Mouse (Mus musculus) hindbrain, embryonic 14.5 days (tissue): ENCODE data around the gene Nlrp9b. TPM values are rescaled to one million over a fixed set of nuclear protein-coding genes. Genes with fewer than 3 reads are reported as not detected.
"Not testable (repeated sequence)": the region's sequence is repeated elsewhere in the genome, so short reads cannot be mapped to it uniquely, and the experiment has no call there.

ENCODE experiments used
- ATAC-seq: fragments of 200-750 bp; cut with Nextera tagmentation; 2 replicates; pipeline ENCODE4 v1.8.0; 2017; ENCODE audit warnings: moderate number of reproducible peaks, mild to moderate bottlenecking, moderate TSS enrichment, moderate library complexity; ENCODE audit not compliant: low FRiP score
- DNase-seq: peaks from one replicate; pipeline ENCODE4 v3.0.0-alpha.2; 2015; ENCODE audit warnings: low spot score
- H3K27ac ChIP-seq: fragments of 300-500 bp; sonication (generic); 2 replicates; pipeline ENCODE4 v1.5.1; 2014; ENCODE audit warnings: mild to moderate bottlenecking, moderate library complexity
- H3K27me3 ChIP-seq: fragments of 300-500 bp; sonication (generic); 2 replicates; pipeline ENCODE4 v1.6.1; 2014; ENCODE audit warnings: mild to moderate bottlenecking, low read length, mixed read lengths; ENCODE audit not compliant: control insufficient read depth, insufficient read depth
- H3K36me3 ChIP-seq: fragments of 300-500 bp; sonication (generic); replicated peaks from 2 replicates; pipeline ENCODE4 v1.6.1; 2014; ENCODE audit not compliant: control insufficient read depth, insufficient read depth
- H3K4me1 ChIP-seq: fragments of 300-500 bp; sonication (generic); replicated peaks from 2 replicates; pipeline ENCODE4 v1.6.1; 2014; ENCODE audit warnings: antibody characterized with exemption, low read length, mixed read lengths; ENCODE audit not compliant: control insufficient read depth, insufficient read depth
- H3K4me2 ChIP-seq: fragments of 300-500 bp; sonication (generic); replicated peaks from 2 replicates; pipeline ENCODE4 v1.6.1; 2014; ENCODE audit warnings: mild to moderate bottlenecking, moderate library complexity
- H3K4me3 ChIP-seq: fragments of 300-500 bp; sonication (generic); replicated peaks from 2 replicates; pipeline ENCODE4 v1.5.1; 2014; ENCODE audit warnings: mild to moderate bottlenecking, low read length
- H3K9ac ChIP-seq: fragments of 300-500 bp; sonication (generic); 2 replicates; pipeline ENCODE4 v1.6.1; 2014
- H3K9me3 ChIP-seq: fragments of 300-500 bp; sonication (generic); 2 replicates; pipeline ENCODE4 v1.6.1; 2016; ENCODE audit warnings: low read length; ENCODE audit not compliant: control insufficient read depth
- WGBS: fragments of 180-500 bp; shearing (Covaris S2); extraction: QIAGEN DNeasy Blood & Tissue Kit; methylation state at CpG from one replicate; pipeline ENCODE4 v1.1.7; 2014; 5-methylcytosine and 5-hydroxymethylcytosine counted together
- polyA plus RNA-seq: library from polyadenylated mRNA; unstranded; fragments of >200 nt; fragmentation: Nextera tagmentation; extraction: Ambion mirVana; gene quantifications from 2 replicates; pipeline ENCODE4 v1.2.1, GENCODE M21; 2014

Nlrp9b gene
- polyA plus RNA-seq = not detected in 2 replicates

DNA sequence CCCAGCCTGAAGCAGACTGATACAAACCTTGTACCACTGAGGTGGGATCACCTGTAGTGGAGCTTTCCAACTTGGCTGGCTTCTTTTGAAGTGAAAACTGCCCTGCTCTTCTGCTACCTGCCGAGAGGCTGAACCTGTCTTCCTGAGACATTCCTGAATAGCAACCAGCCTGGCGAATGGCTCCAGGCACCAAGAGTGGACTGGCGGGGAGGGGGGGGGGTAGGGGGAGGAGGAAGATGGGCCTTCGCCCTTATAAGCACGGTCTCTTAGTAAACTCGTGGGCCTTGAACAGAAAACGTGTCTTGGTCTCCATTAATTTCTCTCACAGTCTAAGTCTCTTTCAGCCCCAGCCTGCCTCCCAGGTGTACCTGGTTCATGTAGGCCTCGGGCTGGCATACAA is at the start of gene Nlrp9b:
Nlrp9b (plus strand) TSS at position 301 of the 400 bp plus-strand sequence.
- WGBS = 80% methylated on average over 8 of the region's 8 CpGs
- H3K4me2 ChIP-seq, H3K27ac ChIP-seq, DNase-seq, H3K36me3 ChIP-seq, ATAC-seq, H3K27me3 ChIP-seq, H3K4me1 ChIP-seq, H3K9ac ChIP-seq, H3K4me3 ChIP-seq: not testable (repeated sequence)
- 0 out of 2 replicates have a peak, but pooled peaks cover 12% of the 10 kb centered on the region for H3K9me3 ChIP-seq

DNA sequence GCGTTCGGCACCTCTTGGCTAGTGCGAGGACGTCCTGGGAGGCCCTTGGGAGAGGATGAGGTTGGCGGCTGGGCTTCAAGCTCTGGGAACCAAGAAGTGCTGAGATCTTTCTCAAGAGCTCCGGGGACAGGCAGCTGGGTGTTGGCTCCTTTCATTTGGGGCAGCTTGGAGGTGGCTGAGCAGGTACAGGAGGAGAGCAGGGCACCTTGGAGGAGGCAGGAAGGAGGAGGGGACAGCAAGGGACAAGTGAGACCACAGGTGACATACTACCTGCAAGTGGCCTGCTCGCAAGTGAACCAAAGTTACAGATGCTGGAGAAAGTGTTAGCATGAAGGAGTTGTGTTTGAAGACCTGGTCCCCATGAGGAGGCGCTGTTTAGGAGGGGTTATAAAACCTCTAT is 46.6 kb upstream of the Nlrp9b start:
- no peaks in the 10 kb centered on the region for H3K27me3 ChIP-seq
- ATAC-seq (no peak), DNase-seq (no peak)
- H3K4me2 ChIP-seq = no peak overlapping the region
- no peaks in the 10 kb centered on the region for H3K4me1 ChIP-seq
- H3K36me3 ChIP-seq = no peaks in the 10 kb centered on the region
- no peak overlapping the region for H3K9ac ChIP-seq
- WGBS = 92% methylated on average over 8 of the region's 8 CpGs
- H3K4me3 ChIP-seq = no peak overlapping the region
- H3K9me3 ChIP-seq = no peaks in the 10 kb centered on the region
- no peak overlapping the region for H3K27ac ChIP-seq

GRCm38 (mm10) chr7:19945201-19945600 is 46.1 kb upstream of the Nlrp9b start:
- Histone ChIP-seq H3K4me2 (no peak overlapping the region), H3K36me3 (no peaks in the 10 kb centered on the region), H3K4me3 (no peak overlapping the region), H3K27me3 (no peaks in the 10 kb centered on the region), H3K9ac (no peak overlapping the region), H3K9me3 (no peaks in the 10 kb centered on the region), H3K4me1 (no peaks in the 10 kb centered on the region), H3K27ac (no peak overlapping the region)
- ATAC-seq (no peak), DNase-seq (no peak)
- WGBS = 89% methylated on average over 5 of the region's 5 CpGs

DNA sequence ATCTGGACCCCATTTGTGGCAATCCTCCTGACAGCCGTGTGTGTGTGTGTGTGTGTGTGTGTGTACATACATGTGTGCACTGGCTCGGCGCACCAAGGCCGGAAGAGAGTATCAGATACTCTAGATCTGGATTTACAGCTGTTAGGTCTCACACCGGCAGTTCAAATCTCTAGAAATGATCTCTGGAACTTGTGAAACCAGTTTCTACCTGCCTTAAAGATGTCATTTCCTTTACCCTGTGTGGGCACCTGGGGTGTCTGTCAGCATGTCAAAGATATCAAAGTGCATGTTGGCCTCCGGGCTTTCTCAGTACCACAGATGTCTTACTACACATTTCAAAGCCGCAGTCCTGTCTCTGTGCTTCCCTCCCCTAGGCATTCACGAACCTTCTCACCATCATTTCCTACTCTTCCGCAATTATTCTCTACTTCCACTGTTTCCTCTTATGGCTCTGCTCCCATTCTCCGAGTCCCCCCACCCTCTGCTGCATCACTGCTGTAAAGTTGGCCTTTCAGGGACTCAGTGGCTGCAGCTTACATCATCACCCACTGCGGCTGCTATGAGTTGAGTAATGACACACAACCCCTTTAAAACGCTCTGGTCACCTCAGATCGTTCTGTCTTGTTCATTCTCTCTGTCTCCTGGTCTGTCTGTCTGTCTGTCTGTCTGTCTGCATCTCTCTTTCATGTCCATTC is 45.3 kb upstream of the Nlrp9b start:
- H3K4me2 ChIP-seq = no peak overlapping the region
- no peaks in the 10 kb centered on the region for H3K4me1 ChIP-seq
- no peaks in the 10 kb centered on the region for H3K36me3 ChIP-seq
- no peak overlapping the region for H3K4me3 ChIP-seq
- no peaks in the 10 kb centered on the region for H3K27me3 ChIP-seq
- no peaks in the 10 kb centered on the region for H3K9me3 ChIP-seq
- H3K9ac ChIP-seq = no peak overlapping the region
- no peak overlapping the region for H3K27ac ChIP-seq
- WGBS = 90% methylated on average over 13 of the region's 13 CpGs
- DNase-seq = no peak
- no peak for ATAC-seq

DNA sequence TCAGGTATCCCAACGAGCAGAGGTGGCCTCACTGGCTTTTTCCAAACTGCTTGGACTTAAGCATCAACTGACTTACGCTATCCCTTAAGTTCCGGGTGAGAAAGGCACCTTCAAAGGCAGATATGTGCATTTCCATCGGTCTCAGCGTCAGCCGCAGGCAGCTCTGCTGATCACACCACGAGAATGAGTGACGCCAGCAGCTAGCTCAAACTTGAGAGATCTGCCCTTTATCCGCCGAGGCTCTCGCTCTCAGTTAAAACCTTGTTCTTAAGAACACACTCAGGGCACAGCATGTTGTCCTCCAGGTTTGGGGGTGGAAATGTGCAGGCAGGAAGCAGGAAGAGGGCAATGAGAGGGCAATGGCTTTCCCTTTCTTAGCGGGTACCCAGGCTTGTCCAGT is 42.3 kb upstream of the Nlrp9b start:
- no peaks in the 10 kb centered on the region for H3K4me1 ChIP-seq
- no peaks in the 10 kb centered on the region for H3K27me3 ChIP-seq
- ATAC-seq (no peak), DNase-seq (no peak)
- no peak overlapping the region for H3K4me2 ChIP-seq
- no peaks in the 10 kb centered on the region for H3K36me3 ChIP-seq
- 86% methylated on average over 12 of the region's 12 CpGs for WGBS
- no peak overlapping the region for H3K9ac ChIP-seq
- H3K4me3 ChIP-seq = no peak overlapping the region
- H3K9me3 ChIP-seq = no peaks in the 10 kb centered on the region
- H3K27ac ChIP-seq = no peak overlapping the region

GRCm38 (mm10) chr7:19949996-19950395 is 41.3 kb upstream of the Nlrp9b start:
- no peak overlapping the region for H3K9ac ChIP-seq
- no peak for ATAC-seq

GRCm38 (mm10) chr7:19950589-19950988 is 40.7 kb upstream of the Nlrp9b start, which contains the start of gene Igsf23:
TSS of gene Igsf23 (minus strand) at chr7:19950756.
- no peaks in the 10 kb centered on the region for H3K9me3 ChIP-seq
- H3K27ac ChIP-seq = no peak within 1 kb of the TSS
- no peak within 1 kb of the TSS for H3K9ac ChIP-seq
- ATAC-seq = no peak
- no peak within 1 kb of the TSS for H3K4me2 ChIP-seq
- DNase-seq = no peak
- no peak within 1 kb of the TSS for H3K4me3 ChIP-seq
- 51% methylated on average over 9 of the region's 9 CpGs for WGBS
- H3K27me3 ChIP-seq = no peaks in the 10 kb centered on the region
- no peaks in the 10 kb centered on the region for H3K36me3 ChIP-seq
- H3K4me1 ChIP-seq = no peaks in the 10 kb centered on the region

More at GRCm38 (mm10) chr7:19949996-19950395, 41.3 kb upstream of the Nlrp9b start:
- H3K4me3 ChIP-seq = no peak overlapping the region
- no peaks in the 10 kb centered on the region for H3K27me3 ChIP-seq
- no peak overlapping the region for H3K4me2 ChIP-seq
- no peaks in the 10 kb centered on the region for H3K4me1 ChIP-seq
- DNase-seq = no peak
- H3K36me3 ChIP-seq = no peaks in the 10 kb centered on the region
- 66% methylated on average over 10 of the region's 10 CpGs for WGBS
- no peaks in the 10 kb centered on the region for H3K9me3 ChIP-seq
- no peak overlapping the region for H3K27ac ChIP-seq

DNA sequence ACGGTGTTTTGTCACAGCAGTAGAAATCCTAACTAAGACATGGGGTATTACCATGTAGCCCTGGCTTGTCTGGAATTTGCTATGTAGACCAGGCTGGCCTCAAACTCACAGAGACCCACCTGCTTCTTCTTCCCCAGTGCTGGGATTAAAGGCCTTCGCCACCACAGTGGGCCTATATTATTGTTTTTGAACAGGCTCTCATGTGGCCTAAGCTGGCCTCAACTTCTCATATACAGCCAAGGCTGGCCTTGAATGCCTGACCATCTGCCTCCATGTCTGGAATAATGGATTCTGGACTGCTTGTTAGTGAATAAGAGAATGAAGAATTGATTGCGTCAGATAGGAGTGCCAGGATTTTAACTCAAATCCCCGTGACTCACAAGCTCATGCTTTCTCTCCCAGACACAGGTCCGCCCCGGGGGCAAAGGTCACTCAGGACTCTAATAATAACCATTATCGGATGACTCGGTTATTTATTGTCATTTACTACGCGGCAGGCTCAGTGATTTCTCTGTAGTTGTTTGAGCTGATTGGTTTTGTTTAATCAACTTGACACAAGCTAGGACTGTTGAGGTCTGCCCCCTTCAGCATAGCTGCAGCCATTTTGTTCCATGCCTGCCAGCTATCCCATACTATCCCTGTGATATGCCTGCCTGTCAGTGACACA is 38.8 kb upstream of the Nlrp9b start:
- Histone ChIP-seq H3K4me1 (no peaks in the 10 kb centered on the region), H3K4me3 (no peak overlapping the region), H3K27me3 (no peaks in the 10 kb centered on the region), H3K27ac (no peak overlapping the region), H3K9ac (no peak overlapping the region), H3K4me2 (no peak overlapping the region), H3K9me3 (no peaks in the 10 kb centered on the region), H3K36me3 (no peaks in the 10 kb centered on the region)
- ATAC-seq = no peak
- 48% methylated on average over 10 of the region's 10 CpGs for WGBS
- no peak for DNase-seq

DNA sequence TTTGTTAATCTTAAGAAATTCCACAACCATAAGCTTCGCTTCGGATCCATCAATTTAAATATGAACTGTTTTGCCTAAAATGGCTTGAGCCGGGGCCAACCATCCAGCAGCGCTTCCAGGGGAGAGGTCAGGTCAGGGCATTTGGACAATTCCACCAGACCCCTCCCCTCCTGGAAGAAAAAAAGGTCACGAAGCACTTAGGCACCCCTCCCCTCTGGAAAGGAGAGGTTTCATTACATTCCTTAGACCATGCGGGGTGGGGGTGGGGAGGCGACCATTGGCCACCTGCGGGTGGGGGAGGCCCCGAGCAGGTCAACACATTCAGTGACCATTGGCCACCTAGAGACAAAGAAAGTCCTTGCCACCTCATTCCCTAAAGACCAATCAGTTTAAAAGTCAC is 38.2 kb upstream of the Nlrp9b start:
- Histone ChIP-seq H3K27ac (no peak overlapping the region), H3K4me3 (no peak overlapping the region), H3K27me3 (no peaks in the 10 kb centered on the region), H3K9ac (no peak overlapping the region), H3K9me3 (no peaks in the 10 kb centered on the region), H3K36me3 (no peaks in the 10 kb centered on the region), H3K4me2 (no peak overlapping the region), H3K4me1 (no peaks in the 10 kb centered on the region)
- 49% methylated on average over 9 of the region's 9 CpGs for WGBS
- ATAC-seq (no peak), DNase-seq (no peak)
